Mouse (Mus musculus): Measurements from ENCODE around the gene Acot13.
A peak's percentile ranks its signal among the peaks of the same experiment; 100 is the strongest.
"Not testable (repeated sequence)": the region's sequence is repeated elsewhere in the genome, so short reads cannot be mapped to it uniquely, and the experiment has no call there.

Gene Acot13

DNA sequence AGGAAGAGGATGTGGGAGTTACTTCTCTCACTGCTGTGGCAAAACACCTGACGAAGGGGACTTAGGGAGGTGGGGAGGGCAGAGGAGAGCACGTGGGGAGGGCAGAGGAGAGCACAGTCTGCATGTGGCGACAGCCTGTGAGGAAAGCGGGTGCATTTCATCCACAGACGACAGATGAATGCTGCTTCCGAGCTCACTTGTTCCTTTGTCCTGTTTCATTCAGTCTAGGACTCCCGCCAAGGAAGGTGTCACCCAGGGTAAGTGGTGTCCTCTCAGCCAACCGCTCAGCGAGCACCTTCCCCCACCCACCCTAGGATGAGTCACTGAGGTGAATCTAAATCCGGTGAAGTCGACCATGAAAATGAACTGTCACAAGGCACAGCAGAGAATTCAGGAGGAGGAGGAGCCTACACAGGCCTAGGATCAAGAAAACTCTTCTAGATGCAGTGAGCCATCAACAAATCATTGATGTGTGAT is 45.3 kb downstream of the Acot13 start:
- no peak for DNase-seq (ENCODE audit: extremely low spot score, low spot score)

DNA sequence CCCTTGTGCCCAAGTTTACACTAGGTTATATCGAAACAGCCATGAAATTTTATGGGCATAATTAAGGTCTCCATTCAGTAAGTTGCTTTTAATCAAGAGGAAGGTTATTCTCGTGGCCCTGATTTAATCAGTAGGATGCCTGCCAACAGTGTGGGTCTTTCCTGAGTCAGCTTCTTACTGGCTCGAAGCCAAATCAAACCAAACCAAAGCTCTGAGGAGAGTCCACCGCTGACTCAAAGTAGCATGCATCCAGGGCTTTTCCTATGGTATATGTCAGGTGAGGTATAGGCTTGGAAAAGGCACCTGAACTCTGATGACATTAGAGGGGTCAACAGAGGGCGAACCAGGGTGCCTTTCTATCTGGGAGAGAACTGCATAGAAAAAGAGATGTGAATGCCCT is 49.4 kb downstream of the Acot13 start:
- DNase-seq (ENCODE audit: extremely low spot score, low spot score) = no peak

DNA sequence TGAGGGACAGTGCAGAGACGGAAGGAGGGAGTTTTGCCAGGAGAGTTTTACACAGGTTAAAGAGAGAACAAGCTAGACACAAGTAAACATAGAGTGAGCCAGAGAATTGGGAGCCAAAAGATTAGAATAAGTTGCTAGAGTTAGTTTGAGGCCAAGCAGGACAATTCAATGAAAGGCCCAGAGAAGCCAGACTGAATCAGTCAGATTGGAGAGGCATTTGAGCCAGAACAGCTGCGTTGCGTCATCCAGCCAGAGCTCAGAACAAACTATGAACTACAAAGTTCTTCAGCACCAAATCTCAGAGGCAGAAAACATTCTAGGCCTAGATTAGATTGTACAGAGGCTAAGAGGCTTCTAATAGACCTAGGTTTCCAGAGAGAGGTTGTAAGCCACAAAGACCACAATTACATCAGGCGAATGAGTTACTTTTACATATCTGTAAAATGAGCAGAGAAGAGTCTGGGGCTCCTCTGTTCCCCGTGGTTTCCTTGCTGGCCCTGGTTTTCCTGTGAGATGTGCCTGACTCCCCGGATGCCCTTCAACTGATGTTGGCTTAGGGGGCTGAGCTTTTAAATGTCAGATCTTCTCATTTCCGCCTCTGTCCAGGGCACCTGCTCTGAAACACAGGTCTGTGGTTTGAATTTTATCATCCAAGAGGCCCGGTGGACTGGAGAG is 52.5 kb downstream of the Acot13 start:
- DNase-seq (ENCODE audit: extremely low spot score, low spot score) = no peak

DNA sequence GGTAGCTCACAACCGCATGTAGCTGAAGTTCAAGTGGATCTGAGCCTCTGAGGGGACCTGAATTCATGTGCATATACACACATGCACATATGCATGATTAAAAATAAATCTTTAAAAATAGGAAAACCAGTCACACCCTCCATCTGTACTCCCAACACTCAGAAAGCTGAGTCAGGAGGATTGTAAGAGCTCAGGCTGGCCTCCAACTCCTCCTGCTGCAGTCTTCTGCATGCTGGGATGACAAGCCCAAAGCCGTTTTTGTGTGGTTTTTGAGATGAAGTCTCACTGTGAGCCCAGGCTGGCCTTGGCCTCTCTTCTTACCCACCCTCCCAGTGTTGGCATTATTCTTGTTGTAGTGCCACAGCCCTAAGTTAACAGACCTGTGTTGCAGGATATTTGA is 53.3 kb downstream of the Acot13 start:
- DNase-seq (ENCODE audit: extremely low spot score, low spot score) = no peak

DNA sequence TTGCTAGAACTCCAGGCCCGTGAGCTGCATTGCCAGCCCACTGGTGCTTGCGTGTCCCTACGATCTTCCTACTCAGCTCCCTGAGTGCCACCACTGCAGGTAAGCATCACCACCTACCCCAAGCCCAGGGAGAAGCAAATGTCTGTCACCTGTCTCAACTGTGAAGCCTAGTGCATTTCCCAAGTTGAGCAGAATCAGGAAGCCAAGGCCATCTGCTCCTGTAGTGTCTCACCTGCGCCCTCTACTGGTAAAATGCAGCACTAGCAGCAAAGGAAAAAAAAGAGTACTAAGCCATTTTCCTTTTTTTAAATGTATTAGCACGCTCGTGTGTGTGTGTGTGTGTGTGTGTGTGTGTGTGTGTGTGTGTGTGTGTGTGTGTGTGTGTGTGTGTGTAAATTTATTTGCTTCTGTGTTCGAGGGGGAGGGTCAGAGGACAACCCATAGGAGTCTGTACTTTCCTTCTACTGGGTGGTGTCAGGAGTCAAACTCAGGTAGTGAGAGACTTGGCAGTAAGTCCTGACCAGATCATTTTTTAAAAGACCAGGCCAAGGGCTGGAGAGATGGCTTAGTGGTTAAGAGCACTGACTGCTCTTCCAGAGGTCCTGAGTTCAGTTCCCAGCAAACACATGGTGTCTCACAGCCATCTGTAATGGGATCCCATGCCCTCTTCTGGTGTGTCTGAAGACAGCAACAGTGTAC is 55.0 kb downstream of the Acot13 start:
- DNase-seq (ENCODE audit: extremely low spot score, low spot score) = peak; percentile 37

DNA sequence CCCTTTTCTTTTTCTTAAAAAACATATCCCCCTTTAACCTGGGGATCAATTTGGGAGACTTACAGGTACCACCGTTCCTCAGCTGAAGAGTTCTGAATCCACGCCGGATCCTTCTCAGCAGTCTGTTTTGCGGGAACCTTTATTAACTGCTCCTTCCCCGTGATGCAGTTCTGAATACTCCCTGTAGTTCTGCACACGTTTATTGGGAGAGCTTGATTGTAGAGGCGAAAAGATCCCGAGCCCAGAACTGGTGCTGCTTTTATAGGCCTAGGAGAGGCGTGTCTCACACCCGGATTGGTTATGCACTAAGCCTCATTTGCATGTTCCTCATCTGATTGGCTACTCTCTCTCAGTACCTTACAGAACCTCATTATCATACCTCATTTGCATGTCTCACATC is 59.9 kb downstream of the Acot13 start:
- DNase-seq (ENCODE audit: extremely low spot score, low spot score) = not testable (repeated sequence)

All from neural tube, embryonic 10.5 days (tissue).